Mouse (Mus musculus) layer of hippocampus, postnatal 25 days (tissue): Measurements from ENCODE around the gene Pik3r2. TPM values are rescaled to one million over a fixed set of nuclear protein-coding genes. Genes with fewer than 3 reads are reported as not detected.

ENCODE experiments used
- DNase-seq, 2 experiments: peaks; one replicate each; pipeline ENCODE4 v3.0.0; 2022; ENCODE audit warnings: mixed read lengths in 2 of 2, low spot score in 1 of 2; ENCODE audit errors: extremely low spot score in 1 of 2
- total RNA-seq, 2 experiments: library from RNA; stranded (reverse); gene quantifications; 2 replicates each; pipeline ENCODE4 v1.2.3; 2021

The Pik3r2 gene
- total RNA-seq, 2 experiments from 2014 or later: 154 to 159 TPM

- no peak for DNase-seq
Observed at GRCm38 (mm10) chr8:70802786-70803510, 26.4 kb upstream of the Pik3r2 start.

DNA sequence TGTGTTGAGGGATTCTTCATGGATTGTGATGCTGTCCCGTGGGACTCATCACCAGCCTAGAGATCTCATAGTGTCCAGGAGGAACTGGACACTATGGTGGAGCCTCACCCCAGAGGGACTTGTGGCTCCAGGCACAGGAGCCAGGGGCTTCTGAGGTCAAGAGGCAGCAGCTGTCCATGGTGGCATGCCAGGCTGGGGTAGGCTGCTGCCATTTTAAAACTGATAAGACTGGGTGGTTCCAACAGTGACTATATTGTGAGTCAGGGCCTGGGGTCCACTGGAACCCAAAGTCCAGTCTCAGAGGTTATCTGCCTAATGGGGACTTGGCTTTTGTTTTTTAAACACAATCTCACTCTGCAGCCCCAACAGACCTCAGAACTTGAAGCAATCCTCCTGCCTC lies 25.3 kb upstream of the Pik3r2 start:
- no peak for DNase-seq

- peak; percentile 60 to 69 for DNase-seq
Observed at GRCm38 (mm10) chr8:70801156-70801555, 24.6 kb upstream of the Pik3r2 start.

GRCm38 (mm10) chr8:70800648-70801047 lies 24.1 kb upstream of the Pik3r2 start:
- peak in 1 of 2 experiments; percentile 44 for DNase-seq

- peak in 1 of 2 experiments; percentile 46 for DNase-seq
Observed at GRCm38 (mm10) chr8:70798281-70798680, 21.8 kb upstream of the Pik3r2 start.

DNA sequence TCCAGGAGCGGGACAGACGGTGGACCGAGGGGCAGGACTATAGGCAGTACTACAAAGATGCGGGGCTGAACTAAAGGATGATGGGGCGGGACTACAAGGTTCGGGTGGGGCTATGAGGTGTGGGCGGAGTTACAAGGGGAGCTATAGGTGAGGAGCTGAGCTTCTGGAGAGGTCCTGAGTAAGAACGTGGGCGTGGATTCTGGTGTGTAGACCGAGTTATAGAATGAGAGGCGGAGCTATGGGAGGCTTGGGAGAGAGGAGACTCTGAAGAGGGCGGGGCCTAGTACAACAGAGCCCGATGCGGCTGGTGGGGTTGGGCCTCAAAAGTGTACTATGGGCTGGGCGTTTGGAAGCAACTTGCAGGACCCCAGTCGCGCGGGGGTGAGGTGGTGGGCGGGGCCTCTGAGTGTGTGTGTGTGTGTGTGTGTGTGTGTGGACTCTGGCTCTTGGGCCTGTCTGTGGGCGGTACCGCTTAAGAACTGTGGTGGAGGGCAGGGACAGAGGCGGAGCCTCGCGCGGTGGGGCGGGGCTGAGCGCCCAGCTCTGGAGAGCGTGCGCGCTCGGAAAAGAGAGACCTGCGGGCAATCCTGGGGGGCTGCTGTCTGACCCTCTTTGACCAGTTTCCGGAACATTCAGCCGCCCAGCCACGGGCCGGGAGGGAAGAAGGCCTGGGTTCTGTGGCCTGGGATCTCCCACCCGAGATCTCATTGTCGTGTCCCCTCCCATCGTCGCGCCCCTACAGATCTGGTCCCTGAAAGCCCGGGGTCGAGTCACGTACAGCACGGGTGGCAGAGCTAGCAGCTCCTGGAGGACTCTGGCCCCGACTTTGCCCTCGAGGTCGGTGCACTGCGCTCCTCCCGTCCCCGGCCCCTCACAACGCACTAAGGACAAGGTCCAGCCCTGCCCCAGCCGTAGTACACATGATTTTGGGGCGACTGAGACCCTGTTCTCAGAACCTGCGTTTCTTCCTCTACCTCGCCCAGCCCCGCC lies 20.9 kb upstream of the Pik3r2 start:
- peak; percentile 71 to 76 for DNase-seq

DNA sequence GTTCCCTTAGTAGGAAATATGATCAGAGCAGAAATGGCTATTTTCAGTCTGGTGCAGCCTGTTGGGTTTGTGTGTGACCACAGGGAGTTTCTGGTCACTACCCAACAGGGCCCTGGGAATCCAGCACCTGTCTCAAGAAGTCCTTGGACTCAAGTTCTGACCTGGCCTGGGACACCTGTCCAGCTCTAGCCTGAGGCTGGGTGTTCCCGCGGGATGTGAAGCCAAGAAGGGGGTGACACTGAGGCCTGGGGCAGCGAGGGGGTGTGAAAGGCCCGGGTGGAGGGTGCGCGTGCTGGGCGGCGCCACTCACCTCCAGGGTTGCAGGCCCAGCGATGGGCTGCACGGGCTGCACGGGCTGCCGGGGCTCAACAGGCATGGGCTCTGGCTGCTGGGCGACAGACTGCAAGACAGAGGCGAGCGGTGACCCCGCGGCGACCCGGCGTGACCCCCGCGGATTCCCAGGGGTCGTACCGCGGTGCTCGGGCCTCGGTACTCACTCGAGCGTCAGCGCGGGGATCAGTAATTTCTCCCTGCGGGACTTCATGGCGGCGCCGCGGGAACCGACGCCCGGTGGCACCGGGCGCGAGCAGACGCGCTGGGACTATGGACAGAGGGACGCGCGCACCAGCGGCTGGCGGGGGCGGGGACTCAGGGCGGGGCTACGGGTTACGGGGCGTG lies 20.0 kb upstream of the Pik3r2 start:
- DNase-seq: peak in 1 of 2 experiments; percentile 75

DNA sequence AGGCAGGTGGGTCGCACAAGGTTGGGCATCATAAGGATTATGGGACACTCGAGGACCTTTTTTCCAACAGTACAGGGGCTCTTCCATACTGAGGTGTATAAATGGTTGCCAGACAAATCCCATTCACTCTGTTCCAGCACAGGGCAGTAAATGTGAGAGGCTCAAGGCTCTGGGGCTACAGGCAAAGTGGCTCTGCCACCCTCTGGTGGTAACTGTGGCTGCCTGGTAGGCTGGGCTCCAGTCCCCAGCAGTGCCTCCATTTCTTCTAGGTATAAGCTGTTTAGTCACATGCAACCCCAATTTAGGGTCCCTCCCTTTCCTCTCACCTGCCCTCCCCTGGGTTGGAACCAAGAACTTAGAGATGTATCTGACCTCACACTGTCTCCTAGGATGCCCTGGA lies 18.9 kb upstream of the Pik3r2 start:
- no peak for DNase-seq

- no peak for DNase-seq
Observed at GRCm38 (mm10) chr8:70794215-70794614, 17.7 kb upstream of the Pik3r2 start.

GRCm38 (mm10) chr8:70792700-70793099 lies 16.2 kb upstream of the Pik3r2 start:
- DNase-seq: peak in 1 of 2 experiments; percentile 49

DNA sequence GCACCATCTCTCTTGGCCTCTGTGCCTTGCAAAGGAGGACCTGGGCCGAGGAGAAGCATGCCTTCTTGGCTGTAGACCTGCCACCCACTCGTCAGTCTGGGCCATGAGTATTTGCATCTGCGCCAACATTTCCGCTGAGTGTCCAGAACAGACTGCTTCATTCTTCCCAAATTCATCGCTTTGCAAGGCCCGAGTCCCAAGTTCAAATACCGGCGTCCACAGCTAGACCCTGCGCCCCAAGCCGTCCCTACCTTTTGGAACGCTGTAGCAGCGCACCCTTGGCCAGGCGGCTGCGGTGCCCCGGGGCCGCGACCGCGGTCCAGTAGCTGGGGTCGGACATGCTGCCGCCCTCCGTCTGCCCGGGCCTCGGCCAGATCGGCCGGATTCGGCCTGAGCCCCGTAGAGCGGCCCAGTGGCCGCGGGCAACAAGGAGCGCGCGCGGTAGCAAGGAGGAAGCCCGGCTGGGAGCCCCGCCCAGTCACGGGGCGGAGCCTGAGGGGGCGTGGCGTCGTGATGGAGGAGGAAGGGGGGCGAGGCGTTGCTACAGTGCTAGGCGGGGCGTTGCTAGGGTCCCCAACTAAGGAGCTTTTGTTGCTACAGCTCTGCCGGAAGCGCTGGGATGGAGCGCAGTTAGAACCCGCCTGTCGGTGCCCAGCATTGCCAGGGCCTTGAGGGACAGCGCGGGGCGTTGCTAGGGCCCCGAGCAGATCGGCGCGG lies 15.6 kb upstream of the Pik3r2 start:
- DNase-seq: peak; percentile 94 to 96

- DNase-seq: no peak
Observed at GRCm38 (mm10) chr8:70791294-70791701, 14.8 kb upstream of the Pik3r2 start.

- DNase-seq: no peak
Observed at GRCm38 (mm10) chr8:70790846-70791245, 14.3 kb upstream of the Pik3r2 start.

DNA sequence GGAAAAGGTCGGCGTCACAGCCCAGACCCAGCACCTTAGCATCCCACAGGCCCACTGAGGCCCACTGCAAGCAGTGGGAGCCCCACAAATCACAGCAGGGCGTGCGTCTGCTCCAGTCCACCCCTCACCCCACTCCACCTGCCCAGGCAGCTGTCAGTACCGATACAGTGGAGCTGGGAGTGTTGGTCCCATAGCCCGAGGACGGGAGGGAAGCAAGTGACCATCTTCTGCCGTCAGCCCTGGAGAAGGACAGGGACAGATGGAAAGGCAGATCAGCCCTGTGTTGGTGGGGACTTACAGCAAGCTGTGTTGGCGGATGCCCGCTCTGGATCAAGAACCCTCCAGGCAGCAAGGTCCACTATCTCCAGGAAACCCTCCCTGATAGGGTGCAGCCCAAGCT lies 12.5 kb upstream of the Pik3r2 start:
- no peak for DNase-seq

- DNase-seq: no peak
Observed at GRCm38 (mm10) chr8:70787941-70788667, 11.6 kb upstream of the Pik3r2 start.

- DNase-seq: no peak
Observed at GRCm38 (mm10) chr8:70787051-70787445, 10.5 kb upstream of the Pik3r2 start.

GRCm38 (mm10) chr8:70786291-70787050 lies 10.0 kb upstream of the Pik3r2 start:
- DNase-seq: no peak

DNA sequence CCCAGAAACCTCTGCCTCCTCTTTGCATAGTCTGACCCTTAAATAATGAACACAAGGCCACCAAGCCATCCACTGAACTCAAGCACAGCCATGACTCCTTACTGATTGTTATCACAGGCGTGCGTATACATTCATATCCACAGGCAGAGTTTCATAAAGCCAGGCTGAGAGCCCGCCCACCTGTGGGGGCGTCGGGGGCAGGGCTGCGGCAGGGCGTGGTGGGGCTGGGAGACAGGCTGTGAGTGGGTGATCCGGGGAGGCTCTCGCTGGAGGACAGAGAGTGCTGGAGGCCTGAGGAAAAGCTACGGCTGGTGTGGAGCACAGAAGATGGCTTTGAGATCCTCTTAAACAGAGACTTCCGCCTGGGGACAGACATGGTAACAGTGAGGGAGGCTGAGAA lies 3.6 kb upstream of the Pik3r2 start:
- DNase-seq: no peak
